29 mouse cellular contexts compared by ENCODE assay signal in the genomic region with DNA sequence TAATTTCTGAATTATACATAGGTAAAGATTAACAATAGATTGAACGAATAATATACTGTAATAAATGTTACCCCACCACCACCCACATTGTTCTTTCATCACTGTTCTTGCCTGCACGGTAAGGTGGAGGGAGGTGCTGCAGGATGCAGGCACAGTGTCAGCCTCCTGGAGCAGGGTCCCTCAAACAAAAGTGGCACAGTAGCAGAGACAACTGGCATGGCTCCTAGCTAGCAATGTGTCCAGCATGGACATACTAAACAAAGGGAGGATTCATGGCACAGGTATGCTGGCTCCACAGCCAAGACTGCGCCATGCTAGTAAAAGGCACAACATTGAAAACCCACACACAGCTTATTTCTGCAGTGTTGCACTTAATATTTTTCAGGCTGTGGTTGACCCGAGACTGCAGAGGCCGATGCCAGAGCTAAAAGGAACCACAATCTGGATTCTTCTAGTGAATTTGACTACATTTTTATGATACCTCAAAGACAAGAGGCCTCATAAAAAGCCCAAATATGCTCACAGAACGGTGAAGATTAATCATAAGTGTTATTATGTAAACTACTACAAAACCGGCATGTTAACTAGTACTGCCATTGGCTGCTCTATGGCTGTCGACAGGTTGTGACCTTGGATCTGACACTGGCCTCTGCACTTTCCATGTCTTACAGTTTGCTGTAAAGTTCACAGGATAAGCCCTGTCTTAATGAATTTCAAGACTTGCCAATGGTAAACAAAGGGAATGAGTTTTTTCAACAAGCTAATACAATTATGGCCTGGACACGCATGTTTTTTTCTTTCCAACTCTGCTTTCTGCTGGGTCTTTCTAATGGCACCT. TPM values are rescaled to one million over a fixed set of nuclear protein-coding genes. Genes with fewer than 3 reads are reported as not detected.
DNase-seq lines count a peak whose midpoint lies in the region; ATAC-seq lines count a peak whose summit lies in the region.
"Had no signal": no experiment of that assay in that cellular context is flagged by ENCODE, and none has a peak within 500 bp of the region (broad histone marks: within the 10 kb centered on the region; RNA-seq: fewer than 3 reads in every experiment).

No protein-coding gene starts in this region.

- no peaks in the 10 kb centered on the region for H3K9me3 ChIP-seq in hindbrain, embryonic 16.5 days (ENCODE audit: control insufficient read depth, low read length)
- H3K9me3 ChIP-seq in hindbrain, embryonic 14.5 days (ENCODE audit: control insufficient read depth, low read length): no peaks in the 10 kb centered on the region
- no peaks in the 10 kb centered on the region; the same call in 1 of the 2 replicates for H3K9me3 ChIP-seq in midbrain, embryonic 13.5 days
- H3K9me3 ChIP-seq: embryonic facial prominence, embryonic 13.5 days; hindbrain, embryonic 13.5 days; limb, embryonic 10.5 days; limb, embryonic 15.5 days; liver, embryonic 13.5 days; neural tube, embryonic 15.5 days had no signal

- H3K4me2 ChIP-seq in hindbrain, embryonic 16.5 days (ENCODE audit: low read length): no peak overlapping the region
- H3K4me2 ChIP-seq in hindbrain, embryonic 14.5 days (replicated peaks): no peak overlapping the region
- no peak overlapping the region for H3K4me2 ChIP-seq in midbrain, embryonic 13.5 days (replicated peaks)
- H3K4me2 ChIP-seq: embryonic facial prominence, embryonic 13.5 days; heart, embryonic 11.5 days; hindbrain, embryonic 13.5 days; limb, embryonic 15.5 days; liver, embryonic 13.5 days; neural tube, embryonic 15.5 days had no signal

- DNase-seq in hindbrain, embryonic 14.5 days (ENCODE audit: low spot score): no peak
- peak; percentile 86 for DNase-seq in Muller cell, postnatal 12 days (ENCODE audit: inconsistent ontology term)
- peak; percentile 18 for DNase-seq in fibroblast of lung, adult 2 months (ENCODE audit: low read depth)
- DNase-seq in kidney, postnatal 10 days: no peak
- no peak for DNase-seq in thymus, postnatal 25 days
- DNase-seq: adrenal gland, postnatal 25 days; cerebellum, adult 18-20 months; gastrocnemius, postnatal 25 days; heart, postnatal 36 days; kidney, adult 18-20 months; kidney, postnatal 4 days; liver, embryonic 13.5 days; lung, adult 18-20 months; lung, postnatal 4 days; right cerebral cortex, adult 18-20 months; spleen, adult 18-20 months; thymus, adult 18-20 months; thymus, postnatal 4 days had no signal

- H3K4me1 ChIP-seq in hindbrain, embryonic 16.5 days (ENCODE audit: control insufficient read depth, insufficient read depth, low read depth, low read length): no peaks in the 10 kb centered on the region; the same call in 1 of the 2 replicates
- H3K4me1 ChIP-seq in hindbrain, embryonic 14.5 days (replicated peaks; ENCODE audit: control insufficient read depth, insufficient read depth, low read length): 0 out of 2 replicates have a peak, but pooled peaks cover 7% of the 10 kb centered on the region
- H3K4me1 ChIP-seq in midbrain, embryonic 13.5 days (replicated peaks): peaks cover 16% of the 10 kb centered on the region
- H3K4me1 ChIP-seq: embryonic facial prominence, embryonic 13.5 days; limb, embryonic 10.5 days; limb, embryonic 15.5 days; liver, embryonic 13.5 days; megakaryocyte, embryonic 14.5 days had no signal

- 58% methylated on average over 9 of the region's 9 CpGs for WGBS in hindbrain, embryonic 16.5 days
- WGBS in hindbrain, embryonic 14.5 days: 70% methylated on average over 9 of the region's 9 CpGs
- 49% methylated on average over 9 of the region's 9 CpGs for WGBS in midbrain, embryonic 13.5 days

- H3K4me3 ChIP-seq in hindbrain, embryonic 16.5 days (ENCODE audit: low read length): no peak overlapping the region
- H3K4me3 ChIP-seq in hindbrain, embryonic 14.5 days (replicated peaks; ENCODE audit: low read length): no peak overlapping the region
- no peak overlapping the region for H3K4me3 ChIP-seq in midbrain, embryonic 13.5 days (replicated peaks)
- H3K4me3 ChIP-seq: embryonic facial prominence, embryonic 13.5 days; hindbrain, embryonic 13.5 days; limb, embryonic 10.5 days; limb, embryonic 15.5 days; liver, embryonic 13.5 days; megakaryocyte, embryonic 14.5 days; neural tube, embryonic 15.5 days had no signal

- H3K27me3 ChIP-seq in hindbrain, embryonic 16.5 days (replicated peaks; ENCODE audit: control insufficient read depth, insufficient read depth, low read length): no peaks in the 10 kb centered on the region
- H3K27me3 ChIP-seq in hindbrain, embryonic 14.5 days (ENCODE audit: control insufficient read depth, insufficient read depth, low read length): no peaks in the 10 kb centered on the region
- no peaks in the 10 kb centered on the region for H3K27me3 ChIP-seq in midbrain, embryonic 13.5 days
- H3K27me3 ChIP-seq: embryonic facial prominence, embryonic 13.5 days; hindbrain, embryonic 13.5 days; limb, embryonic 15.5 days; liver, embryonic 13.5 days; megakaryocyte, embryonic 14.5 days; neural tube, embryonic 15.5 days had no signal

- ATAC-seq in hindbrain, embryonic 16.5 days: 0 out of 2 replicates have a peak, but pooled peaks have one; percentile 37
- no peak; the same call in 1 of the 2 replicates for ATAC-seq in hindbrain, embryonic 14.5 days (ENCODE audit: low FRiP score)
- peak; percentile 56; the same call in 1 of the 2 replicates for ATAC-seq in midbrain, embryonic 13.5 days
- ATAC-seq: CD4-positive, CD25-positive, alpha-beta regulatory T cell, adult 4 months; lung, postnatal 0 days had no signal

- no peak overlapping the region for H3K27ac ChIP-seq in hindbrain, embryonic 16.5 days (ENCODE audit: low read depth, low read length)
- no peak overlapping the region for H3K27ac ChIP-seq in hindbrain, embryonic 14.5 days
- no peak overlapping the region for H3K27ac ChIP-seq in midbrain, embryonic 13.5 days
- H3K27ac ChIP-seq: embryonic facial prominence, embryonic 13.5 days; hindbrain, embryonic 13.5 days; limb, embryonic 10.5 days; limb, embryonic 15.5 days; liver, embryonic 13.5 days; neural tube, embryonic 15.5 days had no signal

- H3K36me3 ChIP-seq in hindbrain, embryonic 16.5 days (ENCODE audit: control insufficient read depth, insufficient read depth, low read length): no peaks in the 10 kb centered on the region
- no peaks in the 10 kb centered on the region for H3K36me3 ChIP-seq in hindbrain, embryonic 14.5 days (replicated peaks; ENCODE audit: control insufficient read depth, insufficient read depth)
- H3K36me3 ChIP-seq in midbrain, embryonic 13.5 days: no peaks in the 10 kb centered on the region
- H3K36me3 ChIP-seq: embryonic facial prominence, embryonic 13.5 days; hindbrain, embryonic 13.5 days; limb, embryonic 10.5 days; limb, embryonic 15.5 days; liver, embryonic 13.5 days; neural tube, embryonic 15.5 days had no signal

- no peak overlapping the region for H3K9ac ChIP-seq in hindbrain, embryonic 16.5 days (ENCODE audit: low read depth, low read length)
- H3K9ac ChIP-seq in hindbrain, embryonic 14.5 days: no peak overlapping the region
- H3K9ac ChIP-seq in midbrain, embryonic 13.5 days (replicated peaks): no peak overlapping the region
- H3K9ac ChIP-seq: embryonic facial prominence, embryonic 13.5 days; hindbrain, embryonic 13.5 days; limb, embryonic 15.5 days; liver, embryonic 13.5 days; neural tube, embryonic 15.5 days had no signal

RNA-seq across cellular contexts. Expression of a gene that starts 41.2 kb away (rescaled TPM):
- 10.6 and 17.4 TPM in 2 replicates for polyA plus RNA-seq in hindbrain, embryonic 16.5 days (2015; fragmentation: Nextera tagmentation; extraction: Ambion mirVana)
- polyA plus RNA-seq in hindbrain, embryonic 14.5 days (2014; fragmentation: Nextera tagmentation; extraction: Ambion mirVana): 21.6 and 28.5 TPM in 2 replicates
- 30.0 and 38.9 TPM in 2 replicates for polyA plus RNA-seq in midbrain, embryonic 13.5 days (2015; fragmentation: Nextera tagmentation; extraction: Ambion mirVana)
- polyA plus RNA-seq: CD4-positive, CD25-positive, alpha-beta regulatory T cell, adult 4 months had no signal

Comparison
In these comparisons a context has a peak if more than half of its experiments do, and no peak if none do; other contexts are left out.
1. DNase-seq: peak in Muller cell, postnatal 12 days (single experiment) and fibroblast of lung, adult 2 months (single experiment); none in hindbrain, embryonic 14.5 days (single experiment), kidney, postnatal 10 days (single experiment) and thymus, postnatal 25 days (single experiment).